8 mouse cellular contexts compared by ENCODE assay signal in genomic region chr11:96003100-96003900, GRCm38 (mm10). TPM values are rescaled to one million over a fixed set of nuclear protein-coding genes. Genes with fewer than 3 reads are reported as not detected.
DNase-seq lines count a peak whose midpoint lies in the region; ATAC-seq and TF ChIP-seq lines count a peak whose summit lies in the region.
"Had no signal": no experiment of that assay in that cellular context is flagged by ENCODE, and none has a peak within 500 bp of the region (broad histone marks: within the 10 kb centered on the region; RNA-seq: fewer than 3 reads in every experiment).

No protein-coding gene starts in this region.

- H3K4me3 ChIP-seq in ES-Bruce4 (ENCODE audit: low read depth, low read length): peak overlapping the region; percentile 52
- peak overlapping the region; percentile 92 for H3K4me3 ChIP-seq in hindbrain, embryonic 12.5 days
- peak overlapping the region; percentile 87 for H3K4me3 ChIP-seq in midbrain, embryonic 10.5 days

- no peak for TF ChIP-seq EP300 in ES-Bruce4 (IDR thresholded peaks at IDR 0.05; ENCODE audit: insufficient read depth, low read depth, low read length)

- no peak for TF ChIP-seq POLR2A in ES-Bruce4 (IDR thresholded peaks at IDR 0.05; ENCODE audit: insufficient read depth, low read length)

- peaks cover 29% of the 10 kb centered on the region for H3K36me3 ChIP-seq in ES-Bruce4 (ENCODE audit: control insufficient read depth, insufficient read depth, low read length, poor library complexity, severe bottlenecking)
- no peaks in the 10 kb centered on the region for H3K36me3 ChIP-seq in hindbrain, embryonic 12.5 days
- peaks cover 39% of the 10 kb centered on the region for H3K36me3 ChIP-seq in midbrain, embryonic 10.5 days

- WGBS in hindbrain, embryonic 12.5 days: 0% methylated on average over 12 of the region's 12 CpGs
- WGBS in midbrain, embryonic 10.5 days: 2% methylated on average over 12 of the region's 12 CpGs

- ATAC-seq in hindbrain, embryonic 12.5 days (ENCODE audit: low FRiP score): no peak

- no peaks in the 10 kb centered on the region for H3K9me3 ChIP-seq in ES-Bruce4 (replicated peaks; ENCODE audit: control insufficient read depth, insufficient read depth, low read length, poor library complexity, severe bottlenecking)
- no peaks in the 10 kb centered on the region for H3K9me3 ChIP-seq in hindbrain, embryonic 12.5 days (replicated peaks)
- H3K9me3 ChIP-seq in midbrain, embryonic 10.5 days (replicated peaks): no peaks in the 10 kb centered on the region

- no peak for TF ChIP-seq CTCF in ES-Bruce4 (IDR thresholded peaks at IDR 0.05; ENCODE audit: low read depth, low read length)

- intact Hi-C loops in left cerebral cortex, postnatal 14 days (cut with DNase I): loop anchor here (5.0 to 10.0 kb wide), 3 partner anchors 254 to 858 kb away; partner anchors contain the start of gene Dlx4

- peak overlapping the region; percentile 98 for H3K9ac ChIP-seq in ES-Bruce4 (ENCODE audit: low read depth, poor library complexity, severe bottlenecking)
- peak overlapping the region; percentile 94 for H3K9ac ChIP-seq in hindbrain, embryonic 12.5 days

- DNase-seq in adipocyte (ENCODE audit: low spot score): peak; percentile 27
- DNase-seq in midbrain, embryonic 10.5 days (ENCODE audit: low spot score): peak; percentile 68
- no peak for DNase-seq in thymus, postnatal 25 days
- DNase-seq in left cerebral cortex, postnatal 14 days (ENCODE audit: low spot score in 2 of 2): no peak
- DNase-seq in cerebellum, postnatal 25 days: no peak

- H3K27ac ChIP-seq in ES-Bruce4 (ENCODE audit: insufficient read depth, low read length): peak overlapping the region; percentile 66
- peak overlapping the region; percentile 98 for H3K27ac ChIP-seq in hindbrain, embryonic 12.5 days
- peak overlapping the region; percentile 100 for H3K27ac ChIP-seq in midbrain, embryonic 10.5 days (replicated peaks)

- no peaks in the 10 kb centered on the region for H3K4me1 ChIP-seq in ES-Bruce4 (ENCODE audit: control insufficient read depth, insufficient read depth, low read length)
- peaks cover 30% of the 10 kb centered on the region for H3K4me1 ChIP-seq in hindbrain, embryonic 12.5 days
- peaks cover 52% of the 10 kb centered on the region for H3K4me1 ChIP-seq in midbrain, embryonic 10.5 days

- H3K4me2 ChIP-seq in hindbrain, embryonic 12.5 days (replicated peaks): peak overlapping the region; percentile 73

- H3K27me3 ChIP-seq in ES-Bruce4 (ENCODE audit: control insufficient read depth, insufficient read depth, low read length, poor library complexity, severe bottlenecking): no peaks in the 10 kb centered on the region
- H3K27me3 ChIP-seq in hindbrain, embryonic 12.5 days: no peaks in the 10 kb centered on the region
- H3K27me3 ChIP-seq in midbrain, embryonic 10.5 days (ENCODE audit: low read depth, poor library complexity, severe bottlenecking): no peaks in the 10 kb centered on the region

RNA-seq across cellular contexts. Expression of gene Igf2bp1, which starts 2.4 kb away (rescaled TPM):
- 379 and 392 TPM in 2 replicates for polyA plus RNA-seq in ES-Bruce4 (2011; ENCODE audit: insufficient read depth, insufficient read length, low read depth, missing spikeins)
- 71.1 and 73.3 TPM in 2 replicates for polyA plus RNA-seq in hindbrain, embryonic 12.5 days (2016; fragmentation: Nextera tagmentation; extraction: Ambion mirVana)
- polyA plus RNA-seq in midbrain, embryonic 10.5 days (2016; fragmentation: Nextera tagmentation; extraction: Ambion mirVana): 176 and 190 TPM in 2 replicates
- under 1 TPM; 0.17 to 0.31 TPM for total RNA-seq in left cerebral cortex, postnatal 14 days (2021)
- polyA plus RNA-seq: small intestine, adult 2 months had no signal

RNA-seq across cellular contexts. Expression of gene Gip, which starts 21.0 kb away (rescaled TPM):
- not detected in 2 replicates for polyA plus RNA-seq in ES-Bruce4 (2011; ENCODE audit: insufficient read depth, insufficient read length, low read depth, missing spikeins)
- not detected in 2 replicates for polyA plus RNA-seq in hindbrain, embryonic 12.5 days (2016; fragmentation: Nextera tagmentation; extraction: Ambion mirVana)
- polyA plus RNA-seq in midbrain, embryonic 10.5 days (2016; fragmentation: Nextera tagmentation; extraction: Ambion mirVana): not detected in 2 replicates
- total RNA-seq in left cerebral cortex, postnatal 14 days (2021): not detected

RNA-seq across cellular contexts. Expression of gene Snf8, which starts 31.4 kb away (rescaled TPM):
- polyA plus RNA-seq in ES-Bruce4 (2011; ENCODE audit: insufficient read depth, insufficient read length, low read depth, missing spikeins): 56.1 and 62.1 TPM in 2 replicates
- 115 and 118 TPM in 2 replicates for polyA plus RNA-seq in hindbrain, embryonic 12.5 days (2016; fragmentation: Nextera tagmentation; extraction: Ambion mirVana)
- 106 and 110 TPM in 2 replicates for polyA plus RNA-seq in midbrain, embryonic 10.5 days (2016; fragmentation: Nextera tagmentation; extraction: Ambion mirVana)
- 10 to 100 TPM; 87.6 to 90.0 TPM for total RNA-seq in left cerebral cortex, postnatal 14 days (2021)

Comparison
In these comparisons a context has a peak if more than half of its experiments do, and no peak if none do; other contexts are left out.
1. DNase-seq: peak in adipocyte (single experiment) and midbrain, embryonic 10.5 days (single experiment); none in thymus, postnatal 25 days (single experiment), left cerebral cortex, postnatal 14 days (0 of 2) and cerebellum, postnatal 25 days (0 of 2).
2. Peak in every context shown above with its lines, with median percentiles within 50 percentile points of each other: H3K27ac ChIP-seq and H3K4me3 ChIP-seq.